Mouse (Mus musculus) gastrocnemius, postnatal 25 days (tissue): ENCODE results near the gene Thada. TPM values are rescaled to one million over a fixed set of nuclear protein-coding genes. Genes with fewer than 3 reads are reported as not detected.

Source experiments
- DNase-seq: peaks from one replicate; pipeline ENCODE4 v3.0.0; 2022
- total RNA-seq, 2 experiments: library from RNA; stranded (reverse); gene quantifications; 1 replicate in 1 of 2; 2 replicates in 1 of 2; pipeline ENCODE4 v1.2.3; 2021

The Thada gene
- total RNA-seq, 2 experiments from 2014 or later = 4.5 to 5.4 TPM

GRCm38 (mm10) chr17:84185581-84186450, 280.2 kb downstream of the Thada start:
- DNase-seq = peak; percentile 69

- DNase-seq = peak; percentile 10
Measured at GRCm38 (mm10) chr17:84185011-84185411, 281.0 kb downstream of the Thada start.

- DNase-seq = peak; percentile 89
Measured at GRCm38 (mm10) chr17:84183291-84183781, 282.7 kb downstream of the Thada start.

GRCm38 (mm10) chr17:84182311-84183271, 283.4 kb downstream of the Thada start:
- peak; percentile 72 for DNase-seq

GRCm38 (mm10) chr17:84181502-84182310, 284.3 kb downstream of the Thada start:
- peak; percentile 58 for DNase-seq

- peak; percentile 69 for DNase-seq
Measured at GRCm38 (mm10) chr17:84180715-84181501, 285.1 kb downstream of the Thada start.

GRCm38 (mm10) chr17:84179973-84180365, 286.0 kb downstream of the Thada start:
- peak; percentile 6 for DNase-seq

GRCm38 (mm10) chr17:84179026-84179972, 286.7 kb downstream of the Thada start:
- peak; percentile 2 for DNase-seq

GRCm38 (mm10) chr17:84177481-84177880, 288.5 kb downstream of the Thada start:
- peak; percentile 3 for DNase-seq

GRCm38 (mm10) chr17:84176446-84176845, 289.6 kb downstream of the Thada start:
- no peak for DNase-seq

GRCm38 (mm10) chr17:84175196-84175595, 290.8 kb downstream of the Thada start:
- no peak for DNase-seq

GRCm38 (mm10) chr17:84167377-84167776, 298.6 kb downstream of the Thada start:
- peak; percentile 3 for DNase-seq

- DNase-seq = peak; percentile 2
Measured at GRCm38 (mm10) chr17:84166135-84166860, 299.7 kb downstream of the Thada start.

- DNase-seq = peak; percentile 3
Measured at GRCm38 (mm10) chr17:84165735-84166134, 300.3 kb downstream of the Thada start.

- DNase-seq = no peak
Measured at GRCm38 (mm10) chr17:84164146-84164545, 301.9 kb downstream of the Thada start.

- peak; percentile 4 for DNase-seq
Measured at GRCm38 (mm10) chr17:84163066-84163785, 302.8 kb downstream of the Thada start.

- peak; percentile 5 for DNase-seq
Measured at GRCm38 (mm10) chr17:84162211-84162760, 303.7 kb downstream of the Thada start.
